Mouse (Mus musculus) CD4-positive naive resting alpha-beta T cell, adult 76 days (primary cell): ENCODE results near the gene Krt35. TPM values are rescaled to one million over a fixed set of nuclear protein-coding genes. Genes with fewer than 3 reads are reported as not detected.

Source experiments
- total RNA-seq: library from RNA; stranded (reverse); gene quantifications from one replicate; pipeline ENCODE4 v1.2.4, GENCODE M21; 2023

Krt35 gene
- not detected for total RNA-seq

DNA sequence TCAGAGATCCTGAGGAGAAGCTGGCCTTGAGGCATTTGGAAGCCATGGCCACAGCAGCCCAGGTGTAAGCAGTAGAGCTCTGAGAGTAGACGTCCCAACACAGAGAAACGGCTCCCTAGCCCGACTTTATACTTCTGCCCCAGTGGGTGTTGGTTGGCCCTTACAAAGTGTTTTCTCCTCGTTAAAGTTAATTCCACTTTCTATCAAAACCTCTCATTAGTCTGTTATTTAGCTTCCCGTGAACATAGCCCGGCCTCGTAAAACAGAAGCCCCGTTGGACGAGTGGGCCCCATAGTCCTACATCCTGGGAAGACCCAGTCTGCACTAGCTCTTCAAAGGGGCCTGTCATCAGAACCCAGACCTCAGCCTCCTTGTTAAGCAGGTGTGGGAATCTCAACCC is at the start of gene Krt35:
Krt35 (minus strand) TSS at position 101 of the 400 bp plus-strand sequence.

GRCm38 (mm10) chr11:100135731-100136130 is 39.7 kb upstream of the Krt35 start, which contains the start of gene Krt15:
Gene Krt15 (minus strand): TSS chr11:100135928.

DNA sequence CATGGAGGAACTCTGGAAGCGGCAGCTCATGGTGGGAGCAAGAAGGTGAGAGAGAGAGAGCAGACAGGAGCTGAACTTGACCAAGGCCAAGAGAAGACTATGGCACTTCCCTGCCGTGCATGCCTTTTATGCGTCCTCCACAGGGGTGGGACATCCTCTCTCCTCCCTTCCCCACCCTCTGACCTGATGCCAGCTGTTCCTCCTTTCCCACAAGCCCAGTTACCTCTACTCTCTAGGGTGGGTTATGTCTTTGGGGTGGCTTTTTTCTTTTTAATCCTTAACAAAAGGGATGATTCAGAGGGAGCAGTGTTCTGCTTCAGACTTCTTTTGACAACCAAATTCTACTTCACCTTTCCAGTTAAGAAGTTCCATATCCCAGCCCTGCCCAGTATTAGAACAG is 25.4 kb upstream of the Krt35 start, which contains the start of gene Krt13:
Krt13 (minus strand) TSS at position 101 of the 400 bp plus-strand sequence.

DNA sequence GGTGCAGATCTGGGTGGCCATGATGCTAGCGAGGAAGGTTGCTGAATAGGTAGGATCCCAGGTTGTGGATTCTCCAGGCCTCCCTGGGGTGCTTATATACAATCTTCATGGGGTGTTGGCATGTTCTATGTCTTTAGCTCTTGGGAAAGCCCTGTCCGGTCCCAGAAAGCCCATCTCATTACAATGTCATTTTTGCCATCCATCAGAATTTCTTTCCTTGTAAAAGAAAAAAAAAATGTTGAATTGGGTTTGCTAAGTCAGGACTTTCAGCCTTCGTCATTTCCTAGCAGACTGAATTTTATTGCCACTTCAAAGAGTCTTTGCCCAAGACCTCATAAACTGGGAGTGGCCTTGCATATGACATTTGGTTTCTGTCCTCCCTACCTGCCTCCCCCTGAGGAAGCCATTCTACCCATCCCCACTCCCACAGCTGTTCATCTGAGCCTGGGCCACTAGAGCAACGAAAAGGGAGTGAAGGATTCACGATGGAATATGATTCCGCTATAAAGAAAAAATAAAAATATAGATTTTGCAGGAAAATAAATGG is 9.6 kb upstream of the Krt35 start, which contains the start of gene Krt36:
Krt36 (minus strand) TSS at position 51 of the 547 bp plus-strand sequence.

GRCm38 (mm10) chr11:100087861-100088260 is 8.2 kb downstream of the Krt35 start, which contains the start of gene Krt32:
Gene Krt32 (minus strand): TSS chr11:100088226.

GRCm38 (mm10) chr11:100050451-100050850 is 45.6 kb downstream of the Krt35 start, which contains the start of gene Krt31:
Gene Krt31 (minus strand): TSS chr11:100050551.

Other genes with a start within 250 kb of the Krt35 start
- not detected for gene Krtap4-16, start 244.6 kb downstream of the Krt35 start, total RNA-seq
- gene Gm11568, start 238.3 kb downstream of the Krt35 start, total RNA-seq = not detected
- not detected for gene Gm11559, start 231.8 kb downstream of the Krt35 start, total RNA-seq
- not detected for gene Krtap9-1, start 222.9 kb downstream of the Krt35 start, total RNA-seq
- gene Gm11567, start 217.1 kb downstream of the Krt35 start, total RNA-seq = not detected
- gene Krtap31-1, start 188.3 kb downstream of the Krt35 start, total RNA-seq = not detected
- gene Gm11565, start 181.5 kb downstream of the Krt35 start, total RNA-seq = not detected
- gene Krtap31-2, start 159.9 kb downstream of the Krt35 start, total RNA-seq = not detected
- gene Krtap9-5, start 147.8 kb downstream of the Krt35 start, total RNA-seq = not detected
- gene Krtap29-1, start 117.2 kb downstream of the Krt35 start, total RNA-seq = not detected
- gene Krtap16-1, start 109.6 kb downstream of the Krt35 start, total RNA-seq = not detected
- not detected for gene Krtap17-1, start 102.2 kb downstream of the Krt35 start, total RNA-seq
- gene Krt33a, start 80.0 kb downstream of the Krt35 start, total RNA-seq = not detected
- gene Krt33b, start 66.4 kb downstream of the Krt35 start, total RNA-seq = not detected
- not detected for gene Krt34, start 54.7 kb downstream of the Krt35 start, total RNA-seq
- gene Krt31, start 45.7 kb downstream of the Krt35 start, total RNA-seq = not detected
- not detected for gene Krt32, start 8.0 kb downstream of the Krt35 start, total RNA-seq
- not detected for gene Krt36, start 9.4 kb upstream of the Krt35 start, total RNA-seq
- not detected for gene Krt13, start 25.3 kb upstream of the Krt35 start, total RNA-seq
- gene Krt15, start 39.7 kb upstream of the Krt35 start, total RNA-seq = not detected
- not detected for gene Krt19, start 52.4 kb upstream of the Krt35 start, total RNA-seq
- not detected for gene Krt9, start 97.0 kb upstream of the Krt35 start, total RNA-seq
- gene Krt14, start 111.3 kb upstream of the Krt35 start, total RNA-seq = not detected
- gene Krt16, start 152.7 kb upstream of the Krt35 start, total RNA-seq = not detected
- not detected for gene Krt17, start 164.8 kb upstream of the Krt35 start, total RNA-seq
- gene Krt42, start 173.6 kb upstream of the Krt35 start, total RNA-seq = not detected
- 2,467 TPM for gene Eif1, start 223.6 kb upstream of the Krt35 start, total RNA-seq
- gene Gast, start 238.2 kb upstream of the Krt35 start, total RNA-seq = not detected